Comparison of ENCODE assay signal across 22 mouse cellular contexts in genomic region chr4:10931040-10931439, GRCm38 (mm10). TPM values are rescaled to one million over a fixed set of nuclear protein-coding genes. Genes with fewer than 3 reads are reported as not detected.
DNase-seq lines count a peak whose midpoint lies in the region; ATAC-seq and TF ChIP-seq lines count a peak whose summit lies in the region.
"Had no signal": no experiment of that assay in that cellular context is flagged by ENCODE, and none has a peak within 500 bp of the region (broad histone marks: within the 10 kb centered on the region; RNA-seq: fewer than 3 reads in every experiment).

No protein-coding gene starts in this region.

- WGBS in intestine, embryonic 16.5 days, result 70% methylated on average over 9 of the region's 9 CpGs

- H3K27me3 ChIP-seq in E14TG2a.4 (ENCODE audit: insufficient read depth, low read length), result peaks cover 8% of the 10 kb centered on the region; the same call in 1 of the 2 replicates
- no peaks in the 10 kb centered on the region for H3K27me3 ChIP-seq in intestine, embryonic 16.5 days (replicated peaks; ENCODE audit: control insufficient read depth, insufficient read depth, low read length)
- H3K27me3 ChIP-seq: forebrain, embryonic 12.5 days; heart, embryonic 15.5 days; neural tube, embryonic 12.5 days; stomach, embryonic 15.5 days had no signal

- peaks cover 79% of the 10 kb centered on the region for H3K4me1 ChIP-seq in E14TG2a.4 (replicated peaks; ENCODE audit: low read depth, low read length)
- H3K4me1 ChIP-seq in intestine, embryonic 16.5 days (ENCODE audit: control insufficient read depth, insufficient read depth, low read length), result peaks cover 8% of the 10 kb centered on the region; the same call in 1 of the 2 replicates
- H3K4me1 ChIP-seq: forebrain, embryonic 12.5 days; heart, embryonic 15.5 days; neural tube, embryonic 12.5 days; stomach, embryonic 15.5 days had no signal

- DNase-seq in kidney, postnatal 25 days, result peak; percentile 36 to 64
- no peak for DNase-seq in kidney, adult 8-10 months
- DNase-seq in ES-CJ7 (ENCODE audit: low read depth, low spot score), result peak; percentile 73
- no peak for DNase-seq in adipocyte (ENCODE audit: low spot score)
- DNase-seq in embryo, embryonic 10 days (ENCODE audit: low spot score), result no peak
- DNase-seq: cerebellum, adult 2 months; cerebellum, postnatal 36 days; kidney, postnatal 4 days; layer of hippocampus, adult 9-11 months; spleen, adult 18-20 months; thymus, postnatal 14 days had no signal

- no peak overlapping the region for H3K9ac ChIP-seq in intestine, embryonic 16.5 days (ENCODE audit: low read depth, low read length)
- H3K9ac ChIP-seq: forebrain, embryonic 12.5 days; heart, embryonic 15.5 days; liver, embryonic 14.5 days; neural tube, embryonic 12.5 days; stomach, embryonic 15.5 days had no signal

- peak; percentile 62 for ATAC-seq in intestine, embryonic 16.5 days
- ATAC-seq: hindbrain, postnatal 0 days had no signal

- no peaks in the 10 kb centered on the region for H3K9me3 ChIP-seq in E14TG2a.4 (ENCODE audit: low read length)
- H3K9me3 ChIP-seq in intestine, embryonic 16.5 days (ENCODE audit: control insufficient read depth, low read length), result no peaks in the 10 kb centered on the region
- H3K9me3 ChIP-seq: forebrain, embryonic 12.5 days; G1E; heart, embryonic 15.5 days; neural tube, embryonic 12.5 days; stomach, embryonic 15.5 days had no signal

- peak overlapping the region; percentile 43 for H3K27ac ChIP-seq in intestine, embryonic 16.5 days (ENCODE audit: low read length)
- H3K27ac ChIP-seq: forebrain, embryonic 12.5 days; heart, embryonic 15.5 days; hindbrain, postnatal 0 days; liver, embryonic 14.5 days; macrophage; neural tube, embryonic 12.5 days; stomach, embryonic 15.5 days had no signal

- no peak for TF ChIP-seq CTCF in E14TG2a.4 (conservative IDR thresholded peaks at IDR 0.05; ENCODE audit: low read length)

- no peak overlapping the region for H3K4me2 ChIP-seq in intestine, embryonic 16.5 days (ENCODE audit: low read depth, low read length)
- H3K4me2 ChIP-seq: forebrain, embryonic 12.5 days; heart, embryonic 15.5 days; midbrain, embryonic 11.5 days; neural tube, embryonic 12.5 days; stomach, embryonic 15.5 days had no signal

- H3K36me3 ChIP-seq in E14TG2a.4 (ENCODE audit: insufficient read depth, low read length), result no peaks in the 10 kb centered on the region
- no peaks in the 10 kb centered on the region for H3K36me3 ChIP-seq in intestine, embryonic 16.5 days (ENCODE audit: control insufficient read depth, insufficient read depth, low read length)
- H3K36me3 ChIP-seq: forebrain, embryonic 12.5 days; G1E; heart, embryonic 15.5 days; neural tube, embryonic 12.5 days; stomach, embryonic 15.5 days had no signal

- H3K4me3 ChIP-seq in E14TG2a.4 (replicated peaks; ENCODE audit: low read length), result 0 out of 2 replicates have a peak overlapping the region, but pooled peaks have one; percentile 17
- H3K4me3 ChIP-seq in intestine, embryonic 16.5 days (ENCODE audit: low read length), result no peak overlapping the region
- H3K4me3 ChIP-seq: forebrain, embryonic 12.5 days; heart, embryonic 15.5 days; neural tube, embryonic 12.5 days; stomach, embryonic 15.5 days had no signal

RNA-seq across cellular contexts. Expression of gene 2610301B20Rik, which starts 56.7 kb away (rescaled TPM):
- polyA plus RNA-seq in intestine, embryonic 16.5 days (2015; fragmentation: Nextera tagmentation; extraction: Ambion mirVana), result 18.8 and 22.0 TPM in 2 replicates

Comparison
In these comparisons a context has a peak if more than half of its experiments do, and no peak if none do; other contexts are left out.
1. DNase-seq: peak in kidney, postnatal 25 days (2 of 2) and ES-CJ7 (single experiment); none in kidney, adult 8-10 months (0 of 2), adipocyte (single experiment) and embryo, embryonic 10 days (single experiment).